Mouse (Mus musculus): ENCODE data around the gene Ankrd26. TPM values are rescaled to one million over a fixed set of nuclear protein-coding genes. Genes with fewer than 3 reads are reported as not detected.

The Ankrd26 gene
- 1.2 and 1.6 TPM in 2 replicates for polyA plus RNA-seq (2012; rRNA removed)

DNA sequence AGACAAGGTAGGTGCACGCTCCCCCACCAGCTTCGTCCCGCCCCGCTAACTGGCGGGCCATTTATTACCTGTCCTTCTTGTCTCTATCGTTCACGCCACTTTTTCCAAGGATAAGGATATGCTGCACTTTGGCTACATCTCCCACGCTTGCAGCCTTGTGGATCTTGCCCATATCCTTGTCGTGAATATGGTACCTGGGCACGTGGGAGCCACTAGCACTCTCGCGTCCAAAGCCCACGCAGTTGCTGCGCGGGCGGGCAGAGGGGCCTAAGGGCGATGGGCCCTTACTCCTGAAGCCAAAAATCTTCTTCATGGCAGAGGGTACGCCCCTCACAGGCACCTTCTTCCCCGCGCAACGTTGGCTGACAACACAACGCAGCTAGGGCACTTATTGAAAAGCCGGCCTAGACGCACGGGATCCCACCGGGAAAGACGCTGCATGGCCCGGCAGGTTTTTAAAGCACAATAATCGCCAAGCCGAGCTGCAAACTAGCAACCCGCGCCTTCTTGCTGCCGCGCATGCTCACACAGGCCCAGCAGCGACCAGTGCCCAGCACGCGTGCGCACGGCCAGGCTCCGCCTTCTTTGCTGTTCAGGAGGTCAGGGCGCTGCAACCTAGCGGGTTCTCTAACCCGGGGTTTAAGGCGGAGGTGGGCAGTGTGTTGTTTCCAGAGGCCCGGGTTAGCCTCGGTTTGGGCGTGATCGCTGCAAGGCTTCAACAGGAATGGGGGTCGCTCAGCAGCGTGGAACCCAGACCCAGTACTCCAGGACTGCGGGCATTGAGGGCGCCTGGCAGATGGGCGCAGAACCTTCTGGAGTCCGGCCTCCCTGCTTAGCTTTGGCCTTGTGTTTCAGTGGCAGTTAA lies at the start of gene Ankrd26:
Gene Ankrd26, minus strand, starts transcription at position 482 of the 865 bp plus-strand sequence.
- TF ChIP-seq CTCF (IDR thresholded peaks at IDR 0.05; ENCODE audit: extremely low read depth, insufficient read depth, insufficient read length, insufficient replicate concordance) (no peak), POLR2A (IDR thresholded peaks at IDR 0.05; ENCODE audit: low read depth, low read length) (peak; percentile 20; the same call in 1 of the 2 replicates)
- DNase-seq (ENCODE audit: low read depth in 1 of 2, low spot score in 2 of 2) = peak; percentile 69 to 91
- peaks cover 5% of the 10 kb centered on the region; the same call in 1 of the 2 replicates for H3K4me1 ChIP-seq (ENCODE audit: control insufficient read depth, insufficient read depth, insufficient read length)
- 1% methylated on average over 54 of the region's 54 CpGs for WGBS
- H3K36me3 ChIP-seq (ENCODE audit: control insufficient read depth, insufficient read depth, low read length) = no peaks in the 10 kb centered on the region
- 0 out of 2 replicates have a peak within 1 kb of the TSS, but pooled peaks have one; percentile 43 for H3K27ac ChIP-seq (ENCODE audit: insufficient read depth, low read length)
- H3K27me3 ChIP-seq (ENCODE audit: control insufficient read depth, insufficient read depth, low read length) = no peaks in the 10 kb centered on the region
- H3K4me3 ChIP-seq (ENCODE audit: extremely low read depth, insufficient read depth, insufficient read length) = peak within 1 kb of the TSS; percentile 86

DNA sequence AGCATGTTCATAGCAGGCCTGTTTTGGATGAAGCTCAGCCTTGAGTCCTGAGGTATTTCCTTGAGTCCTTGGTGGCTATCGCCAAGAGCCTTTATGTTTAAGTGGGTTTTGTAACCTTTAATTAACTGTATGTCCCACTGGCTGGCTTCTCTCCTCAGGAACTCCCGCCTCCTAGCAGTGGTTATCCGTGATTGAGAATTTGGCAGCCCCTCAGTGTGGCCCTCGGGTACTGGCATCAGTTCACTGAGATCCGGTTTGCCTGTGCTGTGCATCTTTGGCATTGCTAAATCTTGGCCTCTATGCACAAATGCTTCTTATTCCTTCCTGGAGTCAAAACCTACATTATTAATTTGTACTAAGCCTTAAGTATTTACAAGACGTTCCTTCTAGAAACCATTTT lies 46.9 kb upstream of the Ankrd26 start:
- Histone ChIP-seq H3K4me1 (ENCODE audit: control insufficient read depth, insufficient read depth, insufficient read length) (no peaks in the 10 kb centered on the region), H3K27me3 (ENCODE audit: control insufficient read depth, insufficient read depth, low read length) (no peaks in the 10 kb centered on the region), H3K27ac (ENCODE audit: insufficient read depth, low read length) (no peak overlapping the region), H3K36me3 (ENCODE audit: control insufficient read depth, insufficient read depth, low read length) (no peaks in the 10 kb centered on the region), H3K4me3 (ENCODE audit: extremely low read depth, insufficient read depth, insufficient read length) (no peak overlapping the region)
- TF ChIP-seq POLR2A (IDR thresholded peaks at IDR 0.05; ENCODE audit: low read depth, low read length) = no peak
- no peak for TF ChIP-seq CTCF (IDR thresholded peaks at IDR 0.05; ENCODE audit: extremely low read depth, insufficient read depth, insufficient read length, insufficient replicate concordance)
- no peak for DNase-seq (ENCODE audit: low read depth in 1 of 2, low spot score in 2 of 2)
- WGBS = 94% methylated on average over 6 of the region's 6 CpGs

DNA sequence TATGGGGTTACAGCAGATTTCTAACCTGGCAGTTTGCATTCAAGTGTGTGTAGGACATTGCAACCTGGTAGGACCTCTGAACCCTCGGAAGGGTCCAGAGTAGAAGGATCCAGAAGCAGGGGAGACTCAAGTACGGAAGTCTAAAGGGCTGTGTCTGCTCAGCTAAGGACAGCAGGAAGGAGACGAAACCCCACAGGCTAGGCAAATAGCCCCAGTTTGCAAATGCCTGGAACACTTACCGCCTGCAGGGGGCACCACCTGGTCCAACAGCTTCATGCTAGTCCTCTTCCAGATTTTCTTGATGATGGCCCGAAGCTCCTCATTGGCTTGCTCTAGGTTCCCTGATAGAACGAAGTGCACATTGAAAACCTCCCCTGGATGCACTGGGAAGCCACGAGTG lies 43.9 kb upstream of the Ankrd26 start:
- TF ChIP-seq POLR2A (IDR thresholded peaks at IDR 0.05; ENCODE audit: low read depth, low read length) (no peak), CTCF (IDR thresholded peaks at IDR 0.05; ENCODE audit: extremely low read depth, insufficient read depth, insufficient read length, insufficient replicate concordance) (no peak)
- WGBS = 72% methylated on average over 7 of the region's 7 CpGs
- Histone ChIP-seq H3K36me3 (ENCODE audit: control insufficient read depth, insufficient read depth, low read length) (no peaks in the 10 kb centered on the region), H3K4me1 (ENCODE audit: control insufficient read depth, insufficient read depth, insufficient read length) (no peaks in the 10 kb centered on the region), H3K4me3 (ENCODE audit: extremely low read depth, insufficient read depth, insufficient read length) (no peak overlapping the region), H3K27me3 (ENCODE audit: control insufficient read depth, insufficient read depth, low read length) (no peaks in the 10 kb centered on the region), H3K27ac (ENCODE audit: insufficient read depth, low read length) (no peak overlapping the region)
- DNase-seq (ENCODE audit: low read depth in 1 of 2, low spot score in 2 of 2) = no peak

DNA sequence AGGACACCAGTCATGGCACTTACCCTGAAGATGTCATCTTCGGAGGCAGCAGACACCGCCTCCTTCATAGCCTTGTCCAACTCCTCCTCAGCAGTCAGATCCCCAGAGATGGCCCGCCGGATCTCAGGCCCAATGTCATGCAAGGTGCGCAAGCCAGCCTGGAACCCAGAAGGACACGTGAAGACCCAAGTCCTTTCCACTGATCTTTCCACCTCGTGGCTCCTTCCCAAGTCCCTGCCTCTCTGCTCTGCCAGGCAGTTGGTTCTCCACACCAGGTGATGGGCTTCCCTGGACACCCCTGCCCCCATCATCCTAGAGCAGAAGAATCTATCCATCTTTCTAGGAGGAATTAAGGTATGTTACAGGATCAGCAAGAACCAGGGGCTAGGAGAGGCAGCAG lies 41.8 kb upstream of the Ankrd26 start:
- Histone ChIP-seq H3K27me3 (ENCODE audit: control insufficient read depth, insufficient read depth, low read length) (no peaks in the 10 kb centered on the region), H3K4me1 (ENCODE audit: control insufficient read depth, insufficient read depth, insufficient read length) (no peaks in the 10 kb centered on the region), H3K27ac (ENCODE audit: insufficient read depth, low read length) (no peak overlapping the region), H3K4me3 (ENCODE audit: extremely low read depth, insufficient read depth, insufficient read length) (no peak overlapping the region), H3K36me3 (ENCODE audit: control insufficient read depth, insufficient read depth, low read length) (no peaks in the 10 kb centered on the region)
- DNase-seq (ENCODE audit: low read depth in 1 of 2, low spot score in 2 of 2) = no peak
- no peak for TF ChIP-seq CTCF (IDR thresholded peaks at IDR 0.05; ENCODE audit: extremely low read depth, insufficient read depth, insufficient read length, insufficient replicate concordance)
- no peak for TF ChIP-seq POLR2A (IDR thresholded peaks at IDR 0.05; ENCODE audit: low read depth, low read length)
- WGBS = 95% methylated on average over 7 of the region's 7 CpGs

DNA sequence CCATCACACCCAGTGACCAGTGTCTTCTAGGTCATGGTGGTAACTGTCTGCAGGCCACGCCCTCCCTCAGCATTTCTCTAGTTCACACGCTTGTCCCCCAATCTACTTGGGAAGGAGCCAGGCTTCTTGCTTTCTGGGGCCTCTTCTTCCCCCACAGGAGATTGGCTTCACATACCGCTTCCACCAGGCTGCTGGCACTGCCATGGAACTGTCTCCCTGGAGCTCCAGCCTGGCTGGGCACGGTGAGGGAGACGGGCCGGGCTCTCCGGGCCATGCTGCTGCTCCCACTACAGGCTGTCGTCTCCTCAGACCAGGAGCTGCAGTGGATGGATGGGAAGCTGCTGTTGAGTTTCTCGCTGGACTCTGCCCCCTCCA lies 33.6 kb upstream of the Ankrd26 start:
- WGBS = 84% methylated on average over 9 of the region's 9 CpGs
- H3K4me3 ChIP-seq (ENCODE audit: extremely low read depth, insufficient read depth, insufficient read length) = no peak overlapping the region
- H3K36me3 ChIP-seq (ENCODE audit: control insufficient read depth, insufficient read depth, low read length) = no peaks in the 10 kb centered on the region
- H3K27ac ChIP-seq (ENCODE audit: insufficient read depth, low read length) = no peak overlapping the region
- no peak for DNase-seq (ENCODE audit: low read depth in 1 of 2, low spot score in 2 of 2)
- H3K4me1 ChIP-seq (ENCODE audit: control insufficient read depth, insufficient read depth, insufficient read length) = no peaks in the 10 kb centered on the region
- H3K27me3 ChIP-seq (ENCODE audit: control insufficient read depth, insufficient read depth, low read length) = peaks cover 4% of the 10 kb centered on the region
- TF ChIP-seq CTCF (IDR thresholded peaks at IDR 0.05; ENCODE audit: extremely low read depth, insufficient read depth, insufficient read length, insufficient replicate concordance) = no peak
- no peak for TF ChIP-seq POLR2A (IDR thresholded peaks at IDR 0.05; ENCODE audit: low read depth, low read length)

DNA sequence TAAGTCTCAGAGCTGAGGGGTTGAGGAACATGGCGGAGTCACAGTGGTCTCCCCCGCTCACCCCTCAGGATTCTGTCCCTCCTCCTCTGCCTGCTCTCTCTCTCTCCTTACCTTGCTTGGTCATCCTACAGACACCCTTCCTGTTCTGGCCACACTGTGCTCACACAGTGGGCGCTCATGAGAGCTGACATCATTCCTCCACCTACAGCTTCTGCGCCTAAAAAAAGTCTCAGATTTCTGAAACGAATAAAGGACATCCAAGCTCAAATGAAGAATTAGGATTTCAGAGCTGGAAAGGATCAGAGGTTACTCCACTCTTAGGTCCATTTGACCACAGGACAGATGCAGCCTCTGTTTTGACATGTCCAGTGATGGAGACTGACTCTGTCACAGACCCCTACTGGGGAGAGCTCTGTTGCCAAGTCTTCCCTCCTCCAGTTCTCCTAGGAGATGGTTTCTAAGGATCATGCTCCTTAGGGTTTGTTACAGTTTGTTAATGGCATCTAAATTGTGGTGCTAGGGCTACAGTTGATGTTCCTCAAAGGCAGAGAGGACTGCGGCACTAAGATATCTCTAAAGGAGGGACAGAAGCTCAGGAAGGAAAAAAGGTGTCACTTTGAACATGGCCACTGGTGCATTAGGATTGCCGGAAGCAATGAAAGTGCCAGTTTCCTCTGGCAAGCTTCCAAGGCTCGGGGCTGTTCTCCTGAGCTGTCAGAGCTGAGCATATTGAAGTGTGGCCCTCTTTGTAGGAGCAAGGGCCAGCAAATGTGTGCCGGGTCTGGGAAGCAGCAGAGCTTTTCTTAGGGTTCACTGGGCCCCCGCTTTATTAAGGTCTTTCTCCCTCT lies 33.0 kb upstream of the Ankrd26 start:
- TF ChIP-seq POLR2A (IDR thresholded peaks at IDR 0.05; ENCODE audit: low read depth, low read length) (no peak), CTCF (IDR thresholded peaks at IDR 0.05; ENCODE audit: extremely low read depth, insufficient read depth, insufficient read length, insufficient replicate concordance) (no peak)
- Histone ChIP-seq H3K27ac (ENCODE audit: insufficient read depth, low read length) (no peak overlapping the region), H3K27me3 (ENCODE audit: control insufficient read depth, insufficient read depth, low read length) (peaks cover 4% of the 10 kb centered on the region), H3K36me3 (ENCODE audit: control insufficient read depth, insufficient read depth, low read length) (no peaks in the 10 kb centered on the region), H3K4me1 (ENCODE audit: control insufficient read depth, insufficient read depth, insufficient read length) (no peaks in the 10 kb centered on the region), H3K4me3 (ENCODE audit: extremely low read depth, insufficient read depth, insufficient read length) (no peak overlapping the region)
- 73% methylated on average over 10 of the region's 10 CpGs for WGBS
- DNase-seq (ENCODE audit: low read depth in 1 of 2, low spot score in 2 of 2) = no peak
